Mouse (Mus musculus): ENCODE data around the gene Mustn1.

DNA sequence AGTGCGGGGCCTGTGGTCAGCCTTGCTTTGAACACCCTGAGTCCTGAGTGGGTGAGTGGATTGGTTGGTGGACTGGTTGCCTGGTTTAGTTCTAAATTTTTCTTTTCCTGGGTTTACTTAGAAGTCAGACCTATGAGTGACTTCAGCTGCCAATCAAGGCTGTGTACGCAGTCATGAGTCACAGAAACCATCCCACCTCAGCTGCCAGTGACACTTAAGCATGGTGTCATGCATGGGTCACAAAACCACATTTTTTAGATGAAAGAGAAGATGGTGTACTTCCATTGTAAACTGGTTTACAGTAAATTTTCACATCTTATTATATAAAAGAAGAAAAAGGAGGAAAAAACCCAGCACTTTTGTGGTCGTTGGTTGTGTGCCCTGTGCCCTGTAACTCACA lies 1.2 kb upstream of the Mustn1 start:
- TF ChIP-seq HCFC1 (IDR thresholded peaks at IDR 0.05; ENCODE audit: borderline replicate concordance, insufficient read depth, low read length) (no peak), MAFK (IDR thresholded peaks at IDR 0.05; ENCODE audit: insufficient read depth, low read depth, low read length) (no peak)

Data from ES-E14 (cell line).